Mouse (Mus musculus) liver, adult 2 months (tissue): ENCODE measurements around the gene Pde5a.

ENCODE experiments used
- CTCF ChIP-seq: fragments of 200-500 bp; IDR thresholded peaks from 2 replicates; pipeline ENCODE4 v1.5.1; 2011; ENCODE audit warnings: low read depth, low read length, control low read depth
- POLR2A ChIP-seq: fragments of 200-500 bp; IDR thresholded peaks from 2 replicates; pipeline ENCODE4 v1.6.1; 2011; ENCODE audit warnings: low read length, control low read depth; ENCODE audit not compliant: insufficient read depth; ENCODE audit errors: extremely low read depth

DNA sequence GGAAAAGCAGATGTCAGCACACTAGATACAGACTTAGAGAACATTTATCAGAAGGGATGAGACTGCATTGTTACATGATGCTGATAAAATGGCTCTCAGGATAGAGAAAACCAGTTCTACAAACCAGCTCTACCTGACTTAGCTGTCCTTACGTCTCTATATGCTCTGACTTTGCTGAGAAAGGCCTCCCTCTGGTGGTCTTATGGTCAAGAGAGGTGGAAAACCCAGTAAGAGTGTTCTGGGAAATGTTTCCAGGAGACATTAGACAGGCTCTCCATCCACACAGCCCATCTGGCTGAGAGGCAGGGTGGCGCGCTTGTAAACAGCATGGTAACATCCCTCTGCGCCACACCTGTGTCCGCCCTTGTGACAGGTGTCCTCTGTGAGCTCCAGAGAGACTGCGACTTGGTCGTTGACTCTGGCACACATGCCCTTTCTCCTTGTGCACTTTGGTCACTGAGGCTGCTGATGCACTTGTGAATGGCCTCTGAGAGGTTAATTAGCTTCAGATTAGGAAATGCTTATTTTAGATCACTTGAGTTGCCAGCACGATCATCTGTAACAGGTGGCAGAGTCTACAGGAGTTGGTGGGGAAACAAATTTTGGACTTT, 150.1 kb downstream of the Pde5a start:
- TF ChIP-seq CTCF (no peak), POLR2A (no peak)
